Mouse (Mus musculus): ENCODE measurements at regions not wholly inside any gene's neighbourhood (a gene's known extent, or its start where the extent isn't known, plus 50 kb on each side); places are given as distances from the start of the nearest gene placed in this dataset.

- Histone ChIP-seq H3ac (ENCODE audit: control insufficient read depth, insufficient read length) (no peak overlapping the region), H3K79me2 (ENCODE audit: control insufficient read depth, insufficient read depth) (no peaks in the 10 kb centered on the region), H3K27me3 (ENCODE audit: control insufficient read depth, insufficient read depth, insufficient read length) (no peaks in the 10 kb centered on the region), H3K36me3 (ENCODE audit: control insufficient read depth, insufficient read depth) (no peaks in the 10 kb centered on the region), H3K4me2 (ENCODE audit: low read depth) (no peak overlapping the region), H3K4me3 (no peak overlapping the region)
- no peak for TF ChIP-seq MYOG (IDR thresholded peaks at IDR 0.05; ENCODE audit: control insufficient read depth in 1 of 3, insufficient read depth in 1 of 3, insufficient read length in 2 of 3, low read depth in 2 of 3)
- TF ChIP-seq POLR2A (IDR thresholded peaks at IDR 0.05; ENCODE audit: insufficient read length, low read depth) = no peak
- TF ChIP-seq E2F4 (IDR thresholded peaks at IDR 0.05; ENCODE audit: insufficient read depth) = no peak
- no peak for TF ChIP-seq REST (IDR thresholded peaks at IDR 0.05; ENCODE audit: insufficient read depth, insufficient read length)
- TF ChIP-seq TCF12 (IDR thresholded peaks at IDR 0.05; ENCODE audit: insufficient read depth, poor library complexity, severe bottlenecking) = no peak
- no peak for TF ChIP-seq CEBPB (IDR thresholded peaks at IDR 0.05; ENCODE audit: insufficient read depth, poor library complexity, severe bottlenecking)
- TF ChIP-seq POLR2AphosphoS2 (IDR thresholded peaks at IDR 0.05; ENCODE audit: insufficient read length, low read depth) = no peak
- no peak for TF ChIP-seq SRF (IDR thresholded peaks at IDR 0.05; ENCODE audit: control insufficient read depth, insufficient read length, low read depth)
- no peak for TF ChIP-seq TCF3 (IDR thresholded peaks at IDR 0.05; ENCODE audit: insufficient read length, low read depth)
- no peak for TF ChIP-seq USF1 (IDR thresholded peaks at IDR 0.05; ENCODE audit: low read depth)
- TF ChIP-seq MAX (IDR thresholded peaks at IDR 0.05; ENCODE audit: low read depth) = no peak
Measured at GRCm38 (mm10) chr5:118834129-118834528, 273.6 kb downstream of the Med13l start.

DNA sequence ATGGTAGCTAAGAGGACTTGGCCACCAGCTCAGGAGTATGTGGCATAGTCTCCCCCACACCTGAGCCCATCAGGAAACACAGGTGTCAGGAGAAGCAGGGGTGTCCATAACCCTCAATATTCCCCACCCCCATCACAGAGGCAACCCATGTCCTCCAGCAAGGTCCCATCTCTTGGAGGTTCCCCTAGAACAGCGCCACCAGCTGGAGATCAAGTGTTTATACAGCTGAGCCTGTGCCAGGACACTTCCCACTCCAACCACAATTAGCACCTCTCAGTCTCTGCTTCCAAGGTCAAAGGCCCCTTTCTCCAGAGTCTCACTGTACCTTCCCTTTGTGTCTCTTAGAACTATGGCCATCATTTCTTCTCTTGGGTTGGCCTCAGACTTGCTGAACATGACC lies 276.5 kb downstream of the Med13l start:
- Histone ChIP-seq H3K79me2 (ENCODE audit: control insufficient read depth, insufficient read depth) (no peaks in the 10 kb centered on the region), H3K36me3 (ENCODE audit: control insufficient read depth, insufficient read depth) (no peaks in the 10 kb centered on the region), H3K4me2 (ENCODE audit: low read depth) (no peak overlapping the region), H3K27me3 (ENCODE audit: control insufficient read depth, insufficient read depth, insufficient read length) (no peaks in the 10 kb centered on the region), H3ac (ENCODE audit: control insufficient read depth, insufficient read length) (no peak overlapping the region), H3K4me3 (no peak overlapping the region)
- no peak for TF ChIP-seq TCF12 (IDR thresholded peaks at IDR 0.05; ENCODE audit: insufficient read depth, poor library complexity, severe bottlenecking)
- TF ChIP-seq TCF3 (IDR thresholded peaks at IDR 0.05; ENCODE audit: insufficient read length, low read depth) = no peak

GRCm38 (mm10) chr5:118838421-118838820 lies 277.9 kb downstream of the Med13l start:
- H3K4me2 ChIP-seq (ENCODE audit: low read depth) = no peak overlapping the region
- no peak overlapping the region for H3K4me3 ChIP-seq
- TF ChIP-seq MYOG (IDR thresholded peaks at IDR 0.05; ENCODE audit: control insufficient read depth in 1 of 3, insufficient read depth in 1 of 3, insufficient read length in 2 of 3, low read depth in 2 of 3) = no peak
- no peak for TF ChIP-seq REST (IDR thresholded peaks at IDR 0.05; ENCODE audit: insufficient read depth, insufficient read length)
- no peak for TF ChIP-seq USF1 (IDR thresholded peaks at IDR 0.05; ENCODE audit: low read depth)
- TF ChIP-seq CEBPB (IDR thresholded peaks at IDR 0.05; ENCODE audit: insufficient read depth, poor library complexity, severe bottlenecking) = no peak
- no peak for TF ChIP-seq MAX (IDR thresholded peaks at IDR 0.05; ENCODE audit: low read depth)
- TF ChIP-seq TCF12 (IDR thresholded peaks at IDR 0.05; ENCODE audit: insufficient read depth, poor library complexity, severe bottlenecking) = no peak
- no peak for TF ChIP-seq TCF3 (IDR thresholded peaks at IDR 0.05; ENCODE audit: insufficient read length, low read depth)
- no peak for TF ChIP-seq E2F4 (IDR thresholded peaks at IDR 0.05; ENCODE audit: insufficient read depth)
- TF ChIP-seq SRF (IDR thresholded peaks at IDR 0.05; ENCODE audit: control insufficient read depth, insufficient read length, low read depth) = no peak
- no peak for TF ChIP-seq POLR2AphosphoS2 (IDR thresholded peaks at IDR 0.05; ENCODE audit: insufficient read length, low read depth)
- no peak for TF ChIP-seq POLR2A (IDR thresholded peaks at IDR 0.05; ENCODE audit: insufficient read length, low read depth)
- TF ChIP-seq MYOD1 (IDR thresholded peaks at IDR 0.05; ENCODE audit: control insufficient read depth in 1 of 3, insufficient read length in 2 of 3, low read depth in 2 of 3) = no peak
- H3ac ChIP-seq (ENCODE audit: control insufficient read depth, insufficient read length) = no peak overlapping the region
- H3K27me3 ChIP-seq (ENCODE audit: control insufficient read depth, insufficient read depth, insufficient read length) = no peaks in the 10 kb centered on the region
- no peaks in the 10 kb centered on the region for H3K79me2 ChIP-seq (ENCODE audit: control insufficient read depth, insufficient read depth)
- no peaks in the 10 kb centered on the region for H3K36me3 ChIP-seq (ENCODE audit: control insufficient read depth, insufficient read depth)

- Histone ChIP-seq H3K79me2 (ENCODE audit: control insufficient read depth, insufficient read depth) (no peaks in the 10 kb centered on the region), H3ac (ENCODE audit: control insufficient read depth, insufficient read length) (no peak overlapping the region), H3K36me3 (ENCODE audit: control insufficient read depth, insufficient read depth) (no peaks in the 10 kb centered on the region), H3K4me3 (no peak overlapping the region), H3K4me2 (ENCODE audit: low read depth) (no peak overlapping the region), H3K27me3 (ENCODE audit: control insufficient read depth, insufficient read depth, insufficient read length) (no peaks in the 10 kb centered on the region)
- TF ChIP-seq CEBPB (IDR thresholded peaks at IDR 0.05; ENCODE audit: insufficient read depth, poor library complexity, severe bottlenecking) (no peak), TCF12 (IDR thresholded peaks at IDR 0.05; ENCODE audit: insufficient read depth, poor library complexity, severe bottlenecking) (no peak), MYOD1 (IDR thresholded peaks at IDR 0.05; ENCODE audit: control insufficient read depth in 1 of 3, insufficient read length in 2 of 3, low read depth in 2 of 3) (no peak), POLR2A (IDR thresholded peaks at IDR 0.05; ENCODE audit: insufficient read length, low read depth) (no peak), MAX (IDR thresholded peaks at IDR 0.05; ENCODE audit: low read depth) (no peak), E2F4 (IDR thresholded peaks at IDR 0.05; ENCODE audit: insufficient read depth) (no peak), TCF3 (IDR thresholded peaks at IDR 0.05; ENCODE audit: insufficient read length, low read depth) (no peak), SRF (IDR thresholded peaks at IDR 0.05; ENCODE audit: control insufficient read depth, insufficient read length, low read depth) (no peak), REST (IDR thresholded peaks at IDR 0.05; ENCODE audit: insufficient read depth, insufficient read length) (no peak), MYOG (IDR thresholded peaks at IDR 0.05; ENCODE audit: control insufficient read depth in 1 of 3, insufficient read depth in 1 of 3, insufficient read length in 2 of 3, low read depth in 2 of 3) (no peak), USF1 (IDR thresholded peaks at IDR 0.05; ENCODE audit: low read depth) (no peak), POLR2AphosphoS2 (IDR thresholded peaks at IDR 0.05; ENCODE audit: insufficient read length, low read depth) (no peak)
Measured at GRCm38 (mm10) chr5:118839916-118840315, 279.4 kb downstream of the Med13l start.
